Mouse (Mus musculus) CH12.LX (cell line): ENCODE results near the gene Eif2b4. TPM values are rescaled to one million over a fixed set of nuclear protein-coding genes. Genes with fewer than 3 reads are reported as not detected.
A peak's percentile ranks its signal among the peaks of the same experiment; 100 is the strongest.
"Not testable (repeated sequence)": the region's sequence is repeated elsewhere in the genome, so short reads cannot be mapped to it uniquely, and the experiment has no call there.

Experiments
- DNase-seq: peaks from one replicate; pipeline ENCODE4 v3.0.0-alpha.2; 2013; ENCODE audit errors: extremely low read depth
- H3K27ac ChIP-seq: 2 replicates; pipeline ENCODE4 v1.5.1; 2012; ENCODE audit warnings: low read depth, mild to moderate bottlenecking, control low read depth, moderate library complexity; ENCODE audit not compliant: insufficient read depth
- H3K27me3 ChIP-seq: replicated peaks from 2 replicates; pipeline ENCODE3; 2012; ENCODE audit warnings: inconsistent platforms
- H3K36me3 ChIP-seq, 2 experiments: replicated peaks in 1 of 2; 2 replicates each; pipeline versions ENCODE3 to v1.6.1; 2012; ENCODE audit warnings: inconsistent platforms in 1 of 2, low read length in 1 of 2, mild to moderate bottlenecking in 1 of 2, mixed read lengths in 1 of 2, moderate library complexity in 1 of 2; ENCODE audit not compliant: control insufficient read depth in 1 of 2, insufficient read depth in 1 of 2
- H3K4me1 ChIP-seq, 2 experiments: 2 replicates each; pipeline ENCODE4 v1.6.1; 2012; ENCODE audit warnings: inconsistent platforms in 1 of 2, moderate library complexity in 1 of 2; ENCODE audit not compliant: insufficient read depth in 2 of 2, control insufficient read depth in 1 of 2
- H3K4me2 ChIP-seq: 2 replicates; pipeline ENCODE4 v1.6.1; 2012; ENCODE audit warnings: low read depth, mild to moderate bottlenecking, control low read depth; ENCODE audit not compliant: poor library complexity, insufficient read depth, severe bottlenecking
- H3K4me3 ChIP-seq, 3 experiments: fragments of 150-350 bp in 1 of 3; sonication (generic) in 1 of 3; replicated peaks in 1 of 3; 2 replicates each; pipeline versions ENCODE3 to v1.5.1; 2011 to 2012; ENCODE audit warnings: low read depth in 2 of 3, low read length in 2 of 3, mild to moderate bottlenecking in 2 of 3, moderate library complexity in 2 of 3, control low read depth in 1 of 3, improper control_type of control experiment in 1 of 3, inconsistent platforms in 1 of 3, mixed read lengths in 1 of 3; ENCODE audit not compliant: poor library complexity in 1 of 3
- H3K79me2 ChIP-seq: replicated peaks from 2 replicates; pipeline ENCODE4 v1.6.1; 2012; ENCODE audit warnings: mild to moderate bottlenecking, moderate library complexity; ENCODE audit not compliant: control insufficient read depth, poor library complexity, insufficient read depth, severe bottlenecking; ENCODE audit errors: extremely low read depth
- H3K9ac ChIP-seq: 2 replicates; pipeline ENCODE4 v1.6.1; 2012; ENCODE audit warnings: low read depth, mild to moderate bottlenecking, control low read depth, moderate library complexity; ENCODE audit not compliant: insufficient read depth
- H3K9me3 ChIP-seq: replicated peaks from 2 replicates; pipeline ENCODE3; 2012; ENCODE audit warnings: low read length, inconsistent platforms, mixed read lengths
- CHD2 ChIP-seq: IDR thresholded peaks from 2 replicates; pipeline ENCODE4 v1.6.1; 2011; ENCODE audit warnings: low read length, improper control_type of control experiment
- CTCF ChIP-seq, 2 experiments: IDR thresholded peaks in 1 of 2; conservative IDR thresholded peaks in 1 of 2; 2 replicates each; pipeline ENCODE4 v1.5.1; 2011 to 2012; ENCODE audit warnings: low read depth in 2 of 2, low read length in 2 of 2, improper control_type of control experiment in 1 of 2, inconsistent platforms in 1 of 2, mild to moderate bottlenecking in 1 of 2, moderate library complexity in 1 of 2
- HCFC1 ChIP-seq: IDR thresholded peaks from 2 replicates; pipeline ENCODE4 v1.6.1; 2012; ENCODE audit warnings: low read depth, mild to moderate bottlenecking, inconsistent platforms, low read length, improper control_type of control experiment
- IRF4 ChIP-seq: IDR thresholded peaks from 2 replicates; pipeline ENCODE4 v1.6.1; 2014; ENCODE audit warnings: low read depth, mild to moderate bottlenecking, inconsistent platforms, low read length, improper control_type of control experiment
- MAX ChIP-seq: IDR thresholded peaks from 2 replicates; pipeline ENCODE4 v1.6.1; 2011; ENCODE audit warnings: low read length, improper control_type of control experiment
- MAZ ChIP-seq: IDR thresholded peaks from 2 replicates; pipeline ENCODE4 v1.6.1; 2012; ENCODE audit warnings: low read depth, mild to moderate bottlenecking, inconsistent platforms, low read length, improper control_type of control experiment, moderate library complexity
- MXI1 ChIP-seq: IDR thresholded peaks from 2 replicates; pipeline ENCODE4 v1.6.1; 2011; ENCODE audit warnings: mild to moderate bottlenecking, low read depth, low read length, improper control_type of control experiment
- NELFE ChIP-seq: IDR thresholded peaks from 2 replicates; pipeline ENCODE4 v1.6.1; 2011; ENCODE audit warnings: low read depth, low read length, improper control_type of control experiment
- NRF1 ChIP-seq: IDR thresholded peaks from 2 replicates; pipeline ENCODE4 v1.6.1; 2014; ENCODE audit warnings: low read depth, mild to moderate bottlenecking, inconsistent platforms, low read length, improper control_type of control experiment, moderate library complexity
- PAX5 ChIP-seq: IDR thresholded peaks from 2 replicates; pipeline ENCODE4 v1.6.1; 2012; ENCODE audit warnings: low read length, inconsistent platforms, mixed read lengths
- POLR2A ChIP-seq: IDR thresholded peaks from 2 replicates; pipeline ENCODE4 v1.6.1; 2011; ENCODE audit warnings: low read depth, mild to moderate bottlenecking, improper control_type of control experiment, low read length
- POLR2AphosphoS2 ChIP-seq: IDR thresholded peaks from 2 replicates; pipeline ENCODE4 v1.6.1; 2011; ENCODE audit warnings: low read depth, low read length, improper control_type of control experiment
- RAD21 ChIP-seq: IDR thresholded peaks from 2 replicates; pipeline ENCODE4 v1.6.1; 2011; ENCODE audit warnings: low read depth, mild to moderate bottlenecking, low read length, improper control_type of control experiment, moderate library complexity
- SIN3A ChIP-seq: IDR thresholded peaks from 2 replicates; pipeline ENCODE4 v1.6.1; 2012; ENCODE audit warnings: low read length, improper control_type of control experiment, inconsistent platforms
- SMC3 ChIP-seq: IDR thresholded peaks from 2 replicates; pipeline ENCODE4 v1.6.1; 2011; ENCODE audit warnings: low read depth, low read length, improper control_type of control experiment
- ZNF384 ChIP-seq: IDR thresholded peaks from 2 replicates; pipeline ENCODE4 v1.6.1; 2012; ENCODE audit warnings: low read depth, low read length, improper control_type of control experiment, inconsistent platforms
- dilution Hi-C: fragments of 300-500 bp; cut with MboI; formaldehyde crosslinking; loops from 2 replicates; pipeline ENCODE4 v1.14.3; 2020; ENCODE audit warnings: low sequenced_read_pairs; ENCODE audit not compliant: extremely low pct_unique_long_range_greater_than_20kb, extremely low pct_ligation_motif_present
- in situ Hi-C: fragments of 300-500 bp; cut with MboI; formaldehyde crosslinking; loops from 3 replicates; pipeline ENCODE4 v1.14.3; 2019; ENCODE audit warnings: low sequenced_read_pairs, low pct_ligation_motif_present, low pct_unique_long_range_greater_than_20kb, mixed read lengths
- polyA plus RNA-seq: library from polyadenylated mRNA; unstranded; fragments of >175 nt; gene quantifications from 2 replicates; pipeline ENCODE4 v1.2.1, GENCODE M21; 2012; ENCODE audit warnings: low read depth; ENCODE audit not compliant: insufficient read length
- total RNA-seq, 2 experiments: library from RNA; depleted of rRNA; stranded (reverse); fragments of 300-350 nt in 1 of 2; fragments of >200 nt in 1 of 2; gene quantifications; 2 replicates each; pipeline ENCODE4 v1.2.3; 2012 to 2014

Gene Eif2b4
- total and polyA plus RNA-seq, 3 experiments, result 26.8 to 99.5 (median 56.8) TPM

GRCm38 (mm10) chr5:31218294-31218693 lies 25.1 kb upstream of the Eif2b4 start:
- H3K36me3 ChIP-seq, result peaks cover 0 to 21% of the 10 kb centered on the region in 2 experiments
- peaks cover 0 to 30% of the 10 kb centered on the region in 2 experiments; a peak in 2 of 4 replicates for H3K4me1 ChIP-seq
- TF ChIP-seq HCFC1 (peak; percentile 38; the same call in 1 of the 2 replicates), PAX5 (no peak), MXI1 (no peak), MAX (no peak), IRF4 (peak; percentile 42; the same call in 1 of the 2 replicates), RAD21 (no peak; the same call in none of the 2 replicates), POLR2AphosphoS2 (no peak), SMC3 (peak; percentile 20), ZNF384 (peak; percentile 97), CTCF (conservative IDR thresholded peaks at IDR 0.05 in 1 of 2, IDR thresholded peaks at IDR 0.05 in 1 of 2; ENCODE audit: low read depth in 2 of 2, low read length in 2 of 2) (peak in 1 of 2 experiments; percentile 55; a peak in 2 of 4 replicates), SIN3A (0 out of 2 replicates have a peak, but pooled peaks have one; percentile 17), POLR2A (no peak), CHD2 (peak; percentile 69; the same call in 1 of the 2 replicates), NELFE (no peak), NRF1 (no peak), MAZ (0 out of 2 replicates have a peak, but pooled peaks have one; percentile 35)
- peak overlapping the region; percentile 75; the same call in 1 of the 2 replicates for H3K9ac ChIP-seq
- DNase-seq, result peak; percentile 69
- dilution Hi-C loops (no loop called here), in situ Hi-C loops (no loop called here)
- H3K4me3 ChIP-seq, result no peak overlapping the region
- H3K27me3 ChIP-seq, result no peaks in the 10 kb centered on the region
- no peaks in the 10 kb centered on the region for H3K9me3 ChIP-seq
- H3K27ac ChIP-seq, result no peak overlapping the region
- H3K4me2 ChIP-seq, result peak overlapping the region; percentile 86; the same call in 1 of the 2 replicates
- H3K79me2 ChIP-seq, result peaks cover 64% of the 10 kb centered on the region

GRCm38 (mm10) chr5:31216554-31216953 lies 23.3 kb upstream of the Eif2b4 start:
- H3K27ac ChIP-seq, dilution Hi-C loops, H3K27me3 ChIP-seq, H3K9ac ChIP-seq, H3K4me3 ChIP-seq, H3K9me3 ChIP-seq, H3K4me2 ChIP-seq, in situ Hi-C loops, DNase-seq: not testable (repeated sequence)
- Histone ChIP-seq H3K79me2 (peaks cover 80% of the 10 kb centered on the region), H3K4me1 (peaks cover 2 to 36% of the 10 kb centered on the region in 2 experiments; a peak in 3 of 4 replicates), H3K36me3 (peaks cover 0 to 33% of the 10 kb centered on the region in 2 experiments)
- peak; percentile 55; the same call in 1 of the 2 replicates for TF ChIP-seq ZNF384
